Mouse (Mus musculus) midbrain, postnatal 0 days (tissue): ENCODE measurements around the gene Tmem94. TPM values are rescaled to one million over a fixed set of nuclear protein-coding genes. Genes with fewer than 3 reads are reported as not detected.

Source experiments
- ATAC-seq: fragments of 200-750 bp; cut with Nextera tagmentation; 2 replicates; pipeline ENCODE4 v1.8.0; 2017; ENCODE audit warnings: moderate number of reproducible peaks, mild to moderate bottlenecking, moderate TSS enrichment, moderate library complexity; ENCODE audit not compliant: low FRiP score
- DNase-seq: peaks from one replicate; pipeline ENCODE4 v3.0.0-alpha.2; 2015; ENCODE audit warnings: low spot score
- H3K27ac ChIP-seq: fragments of 300-500 bp; sonication (generic); 2 replicates; pipeline ENCODE4 v1.5.1; 2014; ENCODE audit warnings: low read depth, mild to moderate bottlenecking, low read length, mixed read lengths
- H3K27me3 ChIP-seq: fragments of 300-500 bp; sonication (generic); 2 replicates; pipeline ENCODE4 v1.6.1; 2014; ENCODE audit warnings: low read length, control low read depth, mixed read lengths; ENCODE audit not compliant: insufficient read depth
- H3K36me3 ChIP-seq: fragments of 300-500 bp; sonication (generic); 2 replicates; pipeline ENCODE4 v1.6.1; 2014; ENCODE audit warnings: low read length, control low read depth, mixed read lengths; ENCODE audit not compliant: insufficient read depth
- H3K4me1 ChIP-seq: fragments of 300-500 bp; sonication (generic); 2 replicates; pipeline ENCODE4 v1.6.1; 2014; ENCODE audit warnings: mild to moderate bottlenecking, control low read depth, antibody characterized with exemption, low read length, mixed read lengths; ENCODE audit not compliant: insufficient read depth
- H3K4me2 ChIP-seq: fragments of 300-500 bp; sonication (generic); 2 replicates; pipeline ENCODE4 v1.6.1; 2014; ENCODE audit warnings: low read depth, mild to moderate bottlenecking, low read length, mixed read lengths; ENCODE audit not compliant: poor library complexity, severe bottlenecking
- H3K4me3 ChIP-seq: fragments of 300-500 bp; sonication (generic); 2 replicates; pipeline ENCODE4 v1.5.1; 2014; ENCODE audit warnings: low read depth, mild to moderate bottlenecking, low read length, moderate library complexity
- H3K9ac ChIP-seq: fragments of 300-500 bp; sonication (generic); replicated peaks from 2 replicates; pipeline ENCODE4 v1.6.1; 2014; ENCODE audit warnings: mild to moderate bottlenecking, low read length, moderate library complexity, mixed read lengths; ENCODE audit not compliant: poor library complexity, severe bottlenecking
- H3K9me3 ChIP-seq: fragments of 300-500 bp; sonication (generic); 2 replicates; pipeline ENCODE4 v1.6.1; 2016; ENCODE audit warnings: low read length, control low read depth
- CTCF ChIP-seq: IDR thresholded peaks from 2 replicates; pipeline ENCODE4 v1.5.1; 2016; ENCODE audit warnings: antibody characterized with exemption, mild to moderate bottlenecking
- WGBS: fragments of 180-500 bp; shearing (Covaris S2); extraction: QIAGEN DNeasy Blood & Tissue Kit; methylation state at CpG from one replicate; pipeline ENCODE4 v1.1.7; 2014; 5-methylcytosine and 5-hydroxymethylcytosine counted together
- polyA plus RNA-seq: library from polyadenylated mRNA; unstranded; fragments of >200 nt; fragmentation: Nextera tagmentation; extraction: Ambion mirVana; gene quantifications from 2 replicates; pipeline ENCODE4 v1.2.1, GENCODE M21; 2015
- total RNA-seq: library from RNA; depleted of rRNA; stranded (reverse); fragments of >200 nt; gene quantifications from 2 replicates; pipeline ENCODE4 v1.2.3, GENCODE M21; 2014

The Tmem94 gene
- total and polyA plus RNA-seq, 2 experiments from 2014 or later, result 15.9 to 32.7 TPM

DNA sequence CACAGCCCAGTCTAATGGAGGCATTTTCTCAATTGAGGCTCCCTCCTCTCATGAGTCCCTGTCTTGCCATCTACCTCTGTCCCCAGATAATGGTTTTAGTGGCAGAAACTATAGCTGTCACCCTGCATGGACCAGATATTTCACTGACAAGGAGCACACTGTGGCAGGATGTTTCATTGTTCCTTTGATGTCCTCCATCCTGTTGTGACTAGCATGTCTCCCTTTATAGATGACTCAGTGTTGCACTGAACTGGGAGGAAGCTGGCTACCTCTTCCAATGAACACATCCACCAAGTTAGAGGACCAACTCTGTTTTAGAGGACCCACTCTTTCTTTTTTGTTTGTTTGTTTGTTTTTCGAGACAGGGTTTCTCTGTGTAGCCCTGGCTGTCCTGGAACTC lies 19.1 kb upstream of the Tmem94 start:
- DNase-seq (no peak), ATAC-seq (no peak)
- no peak overlapping the region for H3K27ac ChIP-seq
- H3K4me2 ChIP-seq, result no peak overlapping the region
- no peak overlapping the region for H3K9ac ChIP-seq
- 96% methylated on average over 1 of the region's 1 CpGs for WGBS
- H3K9me3 ChIP-seq, result no peaks in the 10 kb centered on the region
- TF ChIP-seq CTCF, result no peak
- no peak overlapping the region for H3K4me3 ChIP-seq
- no peaks in the 10 kb centered on the region for H3K4me1 ChIP-seq
- H3K27me3 ChIP-seq, result no peaks in the 10 kb centered on the region
- H3K36me3 ChIP-seq, result no peaks in the 10 kb centered on the region

- DNase-seq, result no peak
- Histone ChIP-seq H3K4me3 (peak overlapping the region; percentile 1; the same call in 1 of the 2 replicates), H3K36me3 (no peaks in the 10 kb centered on the region), H3K27me3 (no peaks in the 10 kb centered on the region), H3K9ac (no peak overlapping the region), H3K4me2 (peak overlapping the region; percentile 16; the same call in 1 of the 2 replicates), H3K9me3 (no peaks in the 10 kb centered on the region), H3K4me1 (no peaks in the 10 kb centered on the region), H3K27ac (no peak overlapping the region)
- no peak for TF ChIP-seq CTCF
- WGBS, result 46% methylated on average over 8 of the region's 8 CpGs
- no peak for ATAC-seq
Measured at GRCm38 (mm10) chr11:115746762-115747161, 18.5 kb upstream of the Tmem94 start.

DNA sequence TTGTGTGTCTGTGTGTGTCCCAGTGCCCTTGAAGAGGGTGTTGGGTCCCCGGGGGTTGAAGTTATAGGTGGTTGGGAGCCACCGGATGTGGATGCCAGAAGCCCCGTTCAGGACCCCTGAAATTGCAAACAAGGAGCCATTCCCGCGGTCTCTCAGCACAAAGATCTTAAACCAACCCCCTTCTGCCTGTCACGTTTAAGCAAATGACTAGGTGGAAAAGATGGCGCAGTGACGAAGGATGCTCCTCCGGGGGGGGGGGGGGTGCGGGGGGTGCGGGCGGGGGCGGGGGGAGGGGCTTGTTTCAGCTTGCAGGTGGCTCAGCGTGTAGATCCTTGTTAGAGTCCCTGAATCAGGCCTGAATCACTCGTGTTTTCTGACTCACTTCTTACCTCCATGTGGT lies 17.9 kb upstream of the Tmem94 start:
- TF ChIP-seq CTCF, result no peak
- DNase-seq (no peak), ATAC-seq (no peak)
- Histone ChIP-seq H3K36me3 (no peaks in the 10 kb centered on the region), H3K4me1 (no peaks in the 10 kb centered on the region), H3K9me3 (no peaks in the 10 kb centered on the region), H3K27ac (no peak overlapping the region), H3K4me2 (peak overlapping the region; percentile 16), H3K9ac (no peak overlapping the region), H3K4me3 (peak overlapping the region; percentile 1; the same call in 1 of the 2 replicates), H3K27me3 (no peaks in the 10 kb centered on the region)
- WGBS, result 6% methylated on average over 14 of the region's 15 CpGs

GRCm38 (mm10) chr11:115749834-115750233 lies 15.4 kb upstream of the Tmem94 start:
- no peak overlapping the region for H3K4me3 ChIP-seq
- H3K27ac ChIP-seq, result no peak overlapping the region
- DNase-seq, result no peak
- no peaks in the 10 kb centered on the region for H3K4me1 ChIP-seq
- no peaks in the 10 kb centered on the region for H3K9me3 ChIP-seq
- H3K27me3 ChIP-seq, result no peaks in the 10 kb centered on the region
- no peak overlapping the region for H3K4me2 ChIP-seq
- 80% methylated on average over 5 of the region's 5 CpGs for WGBS
- H3K9ac ChIP-seq, result no peak overlapping the region
- TF ChIP-seq CTCF, result no peak
- ATAC-seq, result no peak
- H3K36me3 ChIP-seq, result no peaks in the 10 kb centered on the region

- WGBS, result 65% methylated on average over 2 of the region's 2 CpGs
- no peak overlapping the region for H3K4me3 ChIP-seq
- H3K4me1 ChIP-seq, result no peaks in the 10 kb centered on the region
- H3K9ac ChIP-seq, result no peak overlapping the region
- TF ChIP-seq CTCF, result no peak
- H3K36me3 ChIP-seq, result no peaks in the 10 kb centered on the region
- no peaks in the 10 kb centered on the region for H3K9me3 ChIP-seq
- ATAC-seq (no peak), DNase-seq (no peak)
- no peaks in the 10 kb centered on the region for H3K27me3 ChIP-seq
- H3K27ac ChIP-seq, result no peak overlapping the region
- H3K4me2 ChIP-seq, result no peak overlapping the region
Measured at GRCm38 (mm10) chr11:115751725-115752124, 13.5 kb upstream of the Tmem94 start.

DNA sequence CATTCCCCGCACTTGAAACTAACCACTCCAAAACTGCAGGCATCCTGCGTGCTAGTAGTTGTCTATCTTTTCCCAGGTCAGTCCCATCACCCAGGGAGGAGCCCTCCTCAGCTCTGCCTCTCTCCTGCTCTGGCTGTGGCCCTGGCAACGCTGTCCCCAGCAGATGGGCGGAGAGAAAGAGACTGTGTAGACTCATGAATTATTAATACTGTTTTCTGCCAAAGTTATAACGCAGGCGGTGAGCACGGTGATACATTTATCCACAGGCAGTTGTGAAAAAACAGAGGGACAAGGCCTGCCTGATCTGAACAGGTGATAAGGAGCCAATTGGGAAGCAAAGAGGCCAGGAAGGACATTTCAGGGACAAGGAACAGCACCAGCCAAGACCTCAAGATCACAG lies 12.6 kb upstream of the Tmem94 start:
- DNase-seq (no peak), ATAC-seq (no peak)
- WGBS, result 23% methylated on average over 7 of the region's 7 CpGs

More for the DNA sequence above, 12.6 kb upstream of the Tmem94 start:
- no peaks in the 10 kb centered on the region for H3K9me3 ChIP-seq
- H3K36me3 ChIP-seq, result no peaks in the 10 kb centered on the region
- no peak overlapping the region for H3K4me3 ChIP-seq
- H3K9ac ChIP-seq, result no peak overlapping the region
- H3K27ac ChIP-seq, result no peak overlapping the region
- no peaks in the 10 kb centered on the region for H3K4me1 ChIP-seq
- TF ChIP-seq CTCF, result no peak
- H3K27me3 ChIP-seq, result no peaks in the 10 kb centered on the region
- H3K4me2 ChIP-seq, result no peak overlapping the region
